Mouse (Mus musculus) natural killer cell, adult 2 months (primary cell): ENCODE measurements around the gene Gata3.

Experiments used
- DNase-seq, 2 experiments: peaks; one replicate each; pipeline ENCODE4 v3.0.0; 2022; ENCODE audit warnings: low spot score in 2 of 2

Gene Gata3

DNA sequence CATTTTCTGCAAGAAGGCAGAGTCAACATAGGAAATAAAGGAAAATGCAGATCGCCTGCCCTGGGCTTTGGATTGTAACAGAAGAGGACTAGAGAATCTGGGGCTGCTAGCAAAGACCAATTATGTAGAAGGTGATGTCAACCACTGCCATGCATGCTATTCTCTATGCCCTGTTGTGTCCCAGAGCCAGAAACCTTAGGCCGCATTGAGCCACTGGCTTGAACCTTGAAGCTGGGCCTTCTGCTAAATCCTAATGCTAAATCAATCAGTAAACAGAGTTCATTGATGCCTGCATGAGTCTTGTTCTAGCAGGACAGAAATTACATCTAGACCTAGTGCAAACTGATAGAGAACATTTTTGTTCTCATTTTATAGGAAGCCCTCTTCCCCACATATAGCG is 3.8 kb downstream of the Gata3 start:
- no peak for DNase-seq

DNA sequence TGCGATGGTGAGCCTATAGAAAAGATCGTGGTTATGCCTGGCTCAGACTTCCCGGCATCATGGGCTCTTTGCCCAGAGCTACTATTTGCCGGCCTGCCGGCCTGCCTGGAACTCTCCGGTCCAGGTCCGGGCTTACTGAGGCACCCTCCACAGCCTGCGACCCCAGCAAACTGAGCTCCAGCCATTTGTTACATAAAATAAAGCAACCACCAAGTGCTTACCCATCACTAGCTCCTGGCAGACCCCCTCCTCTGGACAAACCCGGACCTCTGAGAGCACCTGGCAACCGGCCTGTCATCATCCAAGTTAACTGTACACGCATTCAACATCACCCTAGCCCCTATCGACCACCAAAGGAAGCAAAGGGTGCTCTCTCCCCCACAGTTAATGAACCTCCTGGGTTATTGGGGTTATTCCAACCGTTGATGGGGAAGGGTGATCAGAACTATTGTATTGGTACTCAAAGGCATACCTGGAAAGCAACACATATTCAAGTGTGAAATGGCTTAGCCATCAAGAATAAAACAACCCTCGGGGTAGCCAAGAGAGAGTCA is 4.5 kb downstream of the Gata3 start:
- no peak for DNase-seq

DNA sequence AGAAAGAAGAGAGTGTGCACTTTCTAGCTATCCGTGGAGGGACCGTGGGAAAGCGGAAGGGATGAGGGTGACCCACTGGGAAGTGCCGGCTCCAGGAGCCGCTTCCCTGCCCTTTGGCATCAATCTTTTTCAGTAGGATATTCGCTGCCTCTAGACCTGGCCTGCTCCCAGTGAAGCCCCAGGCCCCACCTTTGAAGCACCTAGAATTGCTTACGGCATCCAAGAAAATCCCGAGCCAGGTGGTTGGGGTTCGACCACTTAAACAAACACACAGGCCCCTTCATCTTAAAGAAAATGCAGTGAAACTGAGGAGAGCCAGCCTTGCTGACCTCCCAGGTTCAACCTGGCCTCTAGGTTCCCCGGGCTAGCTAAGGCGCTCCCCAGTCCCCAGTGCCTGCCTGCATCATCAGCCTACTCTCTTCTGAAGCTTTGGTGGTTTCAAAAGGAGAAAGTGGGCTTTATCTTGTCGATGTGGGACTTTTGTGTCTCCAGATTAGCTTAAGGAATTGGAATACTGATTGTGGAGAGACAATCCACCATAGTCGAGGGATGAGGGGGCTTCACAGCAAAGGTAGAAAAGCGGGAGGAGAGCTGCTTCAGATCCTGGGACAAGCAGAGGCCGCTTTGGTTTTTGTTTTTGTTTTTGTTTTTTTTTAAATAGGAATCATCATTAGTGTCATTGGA is 5.2 kb downstream of the Gata3 start:
- DNase-seq, result no peak

DNA sequence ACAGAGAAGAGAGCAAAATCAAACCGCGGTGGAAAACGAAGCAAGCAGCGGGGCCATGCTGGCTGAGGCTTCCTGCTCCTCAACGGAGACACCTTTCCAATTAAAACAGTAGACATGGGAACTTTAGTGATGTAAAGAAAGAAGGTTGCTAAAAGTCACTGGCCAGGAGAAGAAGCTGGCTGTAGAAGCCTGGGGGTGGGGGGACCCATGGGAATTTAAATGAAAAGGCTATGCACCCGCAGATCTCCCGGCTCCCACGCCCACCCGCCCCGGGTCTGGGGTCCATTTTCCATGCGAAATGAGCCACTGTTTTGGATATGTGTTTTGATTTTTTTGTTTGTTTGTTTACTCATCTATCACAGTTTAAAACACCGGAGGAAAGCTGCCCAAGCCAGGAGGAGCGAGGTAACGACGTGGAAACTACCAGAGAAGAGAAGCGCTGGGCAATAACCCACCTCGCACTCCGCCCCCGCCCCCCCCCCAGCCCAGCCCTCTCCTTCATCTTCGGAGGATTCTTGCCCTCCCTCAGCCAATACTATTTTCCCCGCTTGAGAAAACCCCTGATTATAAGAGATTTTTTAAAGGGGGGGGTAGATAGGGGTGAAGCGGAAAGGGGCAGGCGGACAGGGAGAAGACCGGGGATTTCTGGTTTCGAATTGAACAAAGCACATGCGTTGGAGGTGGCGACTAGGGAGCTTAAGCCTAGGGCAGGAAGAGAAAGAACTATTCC is 5.9 kb downstream of the Gata3 start:
- DNase-seq, result no peak

DNA sequence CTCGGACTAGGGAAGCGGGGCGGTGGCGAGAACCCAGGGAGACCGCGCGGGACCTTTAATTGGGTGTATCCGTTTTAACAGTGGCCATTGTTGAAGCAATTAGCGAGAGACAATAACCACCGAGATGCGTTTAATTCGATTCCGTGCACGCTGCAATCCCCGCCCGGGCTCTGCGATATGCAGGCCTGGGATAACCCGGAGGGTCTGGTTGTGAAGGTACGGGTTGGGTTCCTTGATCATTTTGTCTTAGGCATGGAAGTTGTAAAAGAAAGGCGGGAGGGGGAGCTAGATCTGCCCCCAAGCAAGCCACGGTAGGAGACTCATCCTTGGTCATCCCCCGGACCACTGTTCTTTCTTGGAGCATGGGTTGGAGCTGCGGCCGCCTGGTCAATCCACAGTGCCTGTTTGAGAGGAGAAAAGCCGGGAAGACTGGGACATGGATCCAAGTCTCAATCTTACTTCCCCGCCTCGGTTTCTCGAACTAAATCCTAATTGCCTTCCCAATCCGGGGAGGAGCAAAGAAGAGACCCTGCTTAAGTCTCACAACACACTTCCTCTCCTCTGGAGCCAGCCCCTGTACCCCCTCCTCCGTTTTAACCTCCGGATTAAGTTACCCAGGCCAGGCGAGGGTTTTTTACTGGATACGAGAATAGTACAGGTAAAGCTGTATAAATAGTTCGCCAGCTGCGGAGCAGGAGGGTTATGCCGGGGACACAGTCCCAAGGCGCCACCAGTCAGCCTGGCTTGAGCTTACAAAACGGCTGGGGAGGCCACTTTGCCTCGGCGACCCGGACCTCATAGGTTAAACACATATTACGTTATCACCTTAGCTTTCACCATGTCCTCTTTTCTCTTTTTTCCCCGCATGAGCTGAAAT is 6.7 kb downstream of the Gata3 start:
- DNase-seq, result peak in 1 of 2 experiments; percentile 23

DNA sequence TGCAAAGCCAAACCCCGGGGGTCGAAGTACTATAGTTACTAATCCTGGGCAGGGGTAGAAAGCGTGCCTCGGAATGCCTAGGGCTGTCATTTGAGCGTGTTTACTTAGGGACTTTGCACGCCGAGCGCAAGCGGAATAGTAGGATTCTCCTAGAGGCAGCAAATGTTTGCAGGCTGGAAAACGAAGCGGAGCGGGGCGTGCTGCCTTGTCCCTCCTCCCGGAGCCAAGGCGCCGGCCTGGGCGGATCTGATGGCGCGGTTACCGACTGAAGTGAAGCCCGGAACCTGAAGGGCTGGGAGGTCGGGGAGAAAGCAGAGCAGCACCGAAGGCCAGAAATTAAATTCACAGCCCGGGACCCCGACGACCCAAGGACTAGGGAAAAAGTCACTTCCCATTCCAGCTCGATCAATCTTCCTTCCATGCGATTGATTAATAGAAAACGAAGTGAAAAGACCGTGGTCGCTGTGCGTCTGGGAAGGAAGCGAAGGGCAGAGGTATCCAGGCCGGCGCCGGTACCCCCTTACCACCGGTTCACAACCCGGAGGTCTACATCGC is 7.4 kb downstream of the Gata3 start:
- DNase-seq, result peak in 1 of 2 experiments; percentile 25

DNA sequence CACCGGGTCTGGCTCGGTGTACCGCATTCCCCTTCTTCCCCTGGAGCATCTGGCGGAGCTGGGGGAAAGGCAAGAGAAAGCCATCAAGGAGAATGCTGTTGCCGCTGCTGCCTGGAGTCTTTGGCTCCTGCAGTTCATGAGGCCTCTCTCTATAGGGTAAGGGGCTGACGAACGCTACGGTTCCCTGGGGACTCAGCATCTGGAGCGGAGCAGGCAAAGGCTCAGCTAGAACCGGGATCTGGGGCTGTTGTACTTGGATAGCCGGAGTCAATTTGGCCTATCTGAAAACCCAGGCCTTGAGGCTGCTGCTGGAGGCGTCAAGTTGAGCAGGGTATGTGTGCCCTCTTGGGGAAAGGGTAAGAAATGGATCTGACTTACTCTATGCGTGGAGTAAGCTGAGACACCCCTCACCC is 8.2 kb downstream of the Gata3 start:
- peak in 1 of 2 experiments; percentile 11 for DNase-seq

DNA sequence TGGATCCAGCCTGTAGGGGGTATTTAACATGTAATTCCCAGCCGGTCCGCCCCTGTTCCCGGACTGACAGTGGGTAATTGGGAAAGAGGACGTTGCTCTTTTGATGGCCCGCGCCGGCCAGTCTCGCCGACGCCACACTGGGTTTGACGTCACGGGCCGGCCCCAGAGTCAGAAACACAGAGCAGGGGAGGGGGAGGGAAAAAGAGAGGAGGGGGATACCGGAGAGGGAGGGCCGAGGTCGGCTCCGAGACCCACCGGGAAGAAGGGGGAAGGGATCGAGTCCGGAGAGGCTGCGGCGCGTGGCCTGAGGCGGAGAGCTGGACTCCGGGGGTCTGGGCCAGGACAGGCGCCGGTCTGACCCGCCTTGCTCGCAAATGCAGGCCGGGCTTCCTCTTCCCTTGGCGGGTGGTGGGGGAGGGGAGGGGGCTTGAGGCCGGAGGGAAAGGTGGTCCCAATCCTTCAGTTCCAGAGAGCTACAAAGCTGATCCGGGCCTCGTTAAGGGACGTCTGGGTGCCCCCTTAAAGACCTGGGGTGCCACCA is 8.7 kb downstream of the Gata3 start, which contains the start of gene 4930412O13Rik:
TSS of gene 4930412O13Rik (plus strand) at position 202 of the 541 bp plus-strand sequence.
- no peak for DNase-seq

DNA sequence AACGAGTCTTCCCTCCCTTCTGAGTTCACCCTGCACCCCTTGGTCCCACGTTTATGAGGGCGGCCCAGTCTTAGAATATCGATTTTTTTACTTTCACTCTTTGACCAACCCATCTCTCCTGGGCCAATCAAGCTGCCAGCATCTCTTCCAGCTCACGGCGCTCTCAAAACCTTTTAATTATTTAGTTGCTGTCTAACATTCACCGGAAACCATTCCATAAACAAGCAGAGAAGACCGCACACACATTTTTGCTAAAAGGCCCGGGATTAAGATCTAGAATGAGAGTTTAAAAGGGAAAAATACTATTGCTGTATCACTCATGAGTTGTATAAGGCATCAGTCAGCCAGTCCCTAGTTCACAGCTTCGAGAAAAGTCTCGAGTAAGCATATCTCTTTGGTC is 9.6 kb downstream of the Gata3 start:
- no peak for DNase-seq

DNA sequence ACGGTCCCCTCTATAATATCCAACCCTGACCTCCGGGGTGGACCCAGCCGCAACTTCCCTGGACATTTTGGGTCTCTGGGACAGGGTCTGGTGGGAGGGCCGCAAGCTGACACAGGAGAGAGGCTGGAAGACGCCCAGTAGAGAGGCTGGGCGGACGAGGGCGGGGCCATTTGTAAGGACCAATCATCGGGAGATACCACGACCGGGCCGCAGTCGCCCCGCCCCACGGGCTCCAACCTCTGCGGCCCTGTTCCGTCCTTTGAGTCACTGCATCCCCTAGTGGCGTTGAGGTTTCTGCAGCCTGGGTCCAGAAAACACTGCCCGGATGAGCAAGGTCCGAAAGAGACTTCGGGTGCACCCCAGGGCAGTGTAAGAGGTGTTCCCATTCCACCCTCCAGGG is 10.3 kb downstream of the Gata3 start:
- peak; percentile 89 to 91 for DNase-seq

DNA sequence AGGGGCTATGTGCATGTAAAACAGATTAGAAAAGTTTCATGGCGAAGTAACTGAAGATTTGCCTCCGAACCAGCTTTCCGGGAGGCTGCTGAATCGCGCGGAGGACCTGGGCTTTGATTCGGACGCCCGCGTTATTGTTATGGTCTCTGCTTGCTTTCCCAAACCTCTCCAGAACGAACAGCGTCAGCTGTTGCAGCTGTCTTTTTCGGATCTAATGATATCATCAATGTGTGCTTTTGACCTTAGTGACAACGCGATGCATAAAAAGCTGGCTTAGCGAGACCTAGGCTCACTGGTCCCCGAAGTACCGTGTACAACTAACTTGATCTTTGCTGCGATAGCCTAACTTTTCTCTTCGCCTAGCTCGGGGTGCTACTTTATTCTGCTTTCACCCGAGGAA is 10.7 kb downstream of the Gata3 start:
- no peak for DNase-seq

DNA sequence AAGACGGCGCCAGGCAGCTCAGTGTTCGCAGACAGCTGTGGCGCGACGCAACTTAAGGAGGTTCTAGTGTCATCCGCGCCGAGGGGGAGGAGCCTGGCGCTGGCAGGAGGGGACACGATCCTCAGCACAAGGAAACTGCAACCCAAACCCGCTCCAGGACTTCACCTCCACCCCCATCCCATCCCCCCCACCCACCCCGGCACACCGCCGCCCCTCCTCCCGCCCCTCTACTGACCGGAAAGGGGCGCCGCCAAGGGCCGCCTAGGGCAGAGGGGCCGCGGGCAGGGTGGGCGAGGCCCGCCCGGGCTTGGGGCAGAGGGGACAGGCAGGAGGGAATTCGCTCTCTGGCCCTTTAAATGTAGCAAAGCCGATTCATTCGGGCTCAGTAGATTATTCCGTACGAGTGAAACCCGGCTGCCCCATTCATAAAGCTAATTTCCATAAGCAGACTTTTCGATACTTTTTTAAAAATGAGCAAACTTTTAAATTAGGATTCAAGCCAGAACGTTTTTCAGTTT is 11.2 kb downstream of the Gata3 start:
- DNase-seq, result peak; percentile 58 to 67

DNA sequence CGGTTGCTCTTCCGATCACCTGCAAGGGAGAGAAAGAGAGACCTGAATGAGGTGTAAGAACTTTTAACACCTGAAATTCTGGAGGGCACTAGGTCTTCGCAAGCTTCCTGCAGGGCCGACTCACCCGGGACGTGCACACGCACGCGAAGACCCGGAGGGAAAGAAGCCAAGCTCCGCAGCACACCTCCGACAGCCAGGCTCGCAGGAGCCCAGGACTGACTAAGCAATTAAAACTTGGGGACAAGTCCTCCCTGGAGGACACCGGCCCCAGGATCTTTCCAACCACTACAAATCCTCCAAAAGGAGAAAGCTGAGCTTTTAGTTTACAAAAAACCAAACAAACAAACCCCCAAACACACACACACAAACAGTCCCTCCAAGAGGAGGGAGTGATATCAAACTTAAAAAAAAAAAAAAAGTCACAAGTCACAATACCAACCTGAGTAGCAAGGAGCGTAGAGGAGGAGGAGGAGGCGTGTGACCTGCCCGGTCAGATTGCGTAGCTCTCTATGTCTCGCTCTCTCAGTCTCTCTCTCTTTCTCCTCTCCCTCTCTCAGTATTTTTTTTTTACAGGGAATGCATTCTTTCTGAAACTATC is 11.8 kb downstream of the Gata3 start:
- DNase-seq, result peak in 1 of 2 experiments; percentile 14

DNA sequence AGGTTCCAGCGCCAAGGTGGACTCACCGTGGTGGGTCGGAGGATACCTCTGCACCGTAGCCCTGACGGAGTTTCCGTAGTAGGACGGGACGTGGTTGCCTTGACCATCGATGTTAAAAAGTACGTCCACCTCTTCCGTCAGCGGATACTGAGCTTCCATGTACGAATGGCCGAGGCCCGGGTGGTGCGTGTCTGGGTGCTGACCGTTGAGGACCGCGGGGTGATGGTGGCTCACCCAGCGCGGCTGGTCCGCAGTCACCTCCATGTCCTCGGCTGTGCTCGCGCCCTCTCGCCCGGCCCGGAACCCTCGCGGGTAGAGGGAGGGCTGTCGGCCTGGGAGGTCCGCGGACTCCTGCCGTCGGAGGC is 12.5 kb downstream of the Gata3 start:
- peak; percentile 49 to 64 for DNase-seq

DNA sequence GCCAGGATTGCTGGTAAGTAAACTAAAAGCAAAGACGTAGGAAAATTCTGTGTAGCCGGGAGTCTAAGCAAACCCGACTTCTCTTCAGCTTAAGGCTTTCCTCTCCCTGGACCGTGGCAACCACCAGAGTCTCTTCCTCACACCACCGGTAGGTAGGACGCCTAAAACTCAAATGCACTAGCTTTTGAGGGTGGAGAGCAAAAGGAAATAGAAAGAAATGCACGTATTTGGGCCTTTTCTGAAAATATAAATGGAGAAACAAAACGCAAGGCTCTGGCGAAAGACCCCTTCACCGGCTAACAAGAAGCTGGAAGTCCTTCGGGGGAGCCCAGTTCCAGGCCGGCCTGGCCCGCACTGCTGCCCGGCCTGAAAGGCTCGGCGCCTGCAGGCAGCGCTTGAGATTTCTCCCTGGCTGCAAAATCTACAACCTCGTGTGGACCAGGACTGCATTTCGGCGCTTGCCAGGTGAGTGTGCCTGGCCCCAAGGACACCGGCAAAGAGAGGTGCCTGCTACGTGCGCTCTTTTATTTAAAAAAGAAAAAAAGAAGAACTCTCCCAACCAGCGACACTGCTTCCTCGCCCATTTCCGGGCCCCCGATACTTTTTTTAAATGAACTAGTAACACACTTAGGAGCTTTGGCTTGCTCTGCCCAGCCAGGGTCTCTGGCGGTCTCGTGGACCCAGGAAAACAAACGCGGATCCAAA is 13.1 kb downstream of the Gata3 start:
- DNase-seq, result no peak

DNA sequence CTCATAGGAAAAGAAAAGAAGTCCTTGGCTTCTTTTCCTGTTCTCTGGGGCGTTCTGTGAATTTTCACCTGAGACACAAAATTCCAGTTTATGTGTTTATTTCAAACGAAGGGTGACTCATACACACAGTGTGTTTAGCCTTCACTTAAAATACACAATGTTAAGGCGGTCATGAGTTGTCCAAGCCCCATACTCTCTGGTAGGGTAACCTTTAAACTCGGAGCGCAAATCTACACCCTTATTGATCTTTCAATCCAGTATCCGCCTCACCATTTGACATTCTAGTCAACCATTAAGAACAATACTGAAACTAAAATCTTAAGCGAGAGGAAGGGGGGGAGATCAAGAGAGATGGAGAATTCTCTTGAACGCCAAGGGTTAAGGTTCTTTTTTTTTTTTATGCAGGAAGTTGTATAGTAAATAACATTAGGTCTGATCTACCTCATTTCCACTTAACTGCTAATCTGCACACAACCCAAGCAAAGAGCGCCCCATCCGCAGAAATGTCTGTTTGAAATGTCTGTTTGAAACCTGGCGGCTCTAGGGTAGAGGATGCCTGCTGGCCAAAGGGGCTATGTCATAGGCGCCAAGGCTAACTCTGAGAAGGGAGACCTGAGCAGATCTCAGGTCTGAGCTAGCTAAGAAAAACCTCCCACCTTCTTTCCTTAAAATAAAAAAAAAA is 14.0 kb downstream of the Gata3 start:
- DNase-seq, result peak; percentile 27 to 46

DNA sequence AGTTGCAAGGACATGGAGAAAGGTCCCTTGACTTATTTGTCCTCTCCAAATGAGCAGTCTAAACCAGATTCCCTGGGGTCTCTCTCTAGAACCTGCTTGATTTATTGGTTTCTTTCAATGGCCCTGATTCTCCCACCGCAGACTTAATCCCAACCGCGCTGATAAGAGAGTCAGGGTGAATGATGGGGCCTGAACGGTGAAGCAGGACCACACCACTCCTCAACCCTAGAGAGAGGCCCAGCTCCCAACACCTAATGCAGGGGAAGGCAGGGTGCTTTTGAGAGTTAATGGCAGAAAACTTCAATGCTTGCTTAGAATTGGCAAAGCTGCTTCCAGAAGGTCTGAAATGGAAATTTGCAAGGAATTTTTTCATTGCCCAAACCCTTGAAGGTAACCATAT is 14.6 kb downstream of the Gata3 start:
- DNase-seq, result no peak

DNA sequence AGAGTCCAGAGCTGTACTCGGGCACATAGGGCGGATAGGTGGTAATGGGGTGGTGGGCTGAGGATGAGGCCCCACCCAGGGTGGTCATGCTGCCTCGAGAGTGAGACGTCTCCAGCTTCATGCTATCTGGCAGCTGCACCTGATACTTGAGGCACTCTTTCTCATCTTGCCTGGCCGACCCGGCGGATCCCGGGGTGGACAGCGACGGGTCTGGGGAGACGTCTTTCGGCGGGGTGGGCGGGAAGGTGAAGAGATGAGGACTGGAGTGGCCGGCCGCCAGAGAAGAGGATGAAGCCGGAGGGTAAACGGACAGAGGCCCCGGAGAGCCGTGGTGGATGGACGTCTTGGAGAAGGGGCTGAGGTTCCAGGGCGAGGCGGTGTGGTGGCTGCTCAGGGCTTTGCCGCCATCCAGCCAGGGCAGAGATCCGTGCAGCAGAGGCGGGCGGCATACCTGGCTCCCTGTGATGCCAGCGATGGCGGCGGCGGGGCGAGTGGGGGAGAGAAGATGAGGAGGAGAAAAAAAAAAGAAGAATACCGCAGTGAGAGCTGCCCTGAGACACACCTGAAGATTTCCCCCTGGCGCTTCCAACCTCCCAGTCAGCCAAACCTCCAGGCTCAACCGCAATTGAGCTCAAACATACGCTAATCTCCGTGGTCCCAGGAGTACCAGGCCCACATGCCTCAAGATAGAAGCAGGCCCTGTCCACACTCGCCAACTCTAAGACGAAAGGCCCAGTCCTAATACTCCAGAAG is 15.2 kb downstream of the Gata3 start:
- DNase-seq, result no peak

DNA sequence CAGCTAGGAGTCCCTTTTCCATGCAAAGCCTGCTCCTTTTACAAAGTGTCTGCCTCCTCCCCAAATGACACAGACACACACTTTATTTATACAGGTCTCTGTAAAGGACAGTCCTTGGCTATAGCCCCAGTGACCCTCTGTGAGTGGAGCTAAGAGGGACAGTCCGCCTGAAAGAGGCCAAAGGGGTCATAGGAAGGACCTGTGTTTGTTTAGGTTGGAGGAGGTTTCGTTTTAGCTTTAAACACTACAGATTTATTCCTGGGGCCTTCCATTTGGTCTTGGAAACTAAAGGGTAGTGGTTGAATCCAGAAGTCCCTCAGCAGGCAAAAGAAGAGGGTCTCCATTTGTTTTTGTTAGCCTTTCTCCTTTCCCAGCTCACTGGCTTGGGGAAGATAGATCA is 16.1 kb downstream of the Gata3 start:
- DNase-seq, result no peak
